Mouse (Mus musculus): ENCODE results near the gene Vdr.
"Not testable (repeated sequence)": the region's sequence is repeated elsewhere in the genome, so short reads cannot be mapped to it uniquely, and the experiment has no call there.

Vdr gene

DNA sequence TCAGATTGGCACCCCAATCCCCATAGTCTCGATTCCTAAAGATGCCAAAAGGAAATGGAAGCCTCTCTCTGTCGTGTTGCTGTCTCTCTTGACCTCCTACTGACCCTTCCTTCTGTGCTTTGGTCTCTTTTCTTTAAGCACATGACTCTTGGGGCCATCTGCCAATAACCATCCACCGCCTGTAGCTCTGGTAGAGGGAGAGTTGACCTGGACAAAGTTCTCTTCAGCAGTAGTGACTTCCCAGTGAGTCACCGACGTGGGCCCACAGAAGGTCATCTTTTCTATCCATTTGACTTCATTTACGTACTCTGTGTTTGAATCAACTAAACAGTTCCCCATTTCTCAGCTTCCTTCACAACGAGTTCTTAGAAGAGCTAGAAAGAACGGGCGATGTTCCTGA, 30.0 kb downstream of the Vdr start:
- no peak for DNase-seq (ENCODE audit: low read depth, low spot score)

DNA sequence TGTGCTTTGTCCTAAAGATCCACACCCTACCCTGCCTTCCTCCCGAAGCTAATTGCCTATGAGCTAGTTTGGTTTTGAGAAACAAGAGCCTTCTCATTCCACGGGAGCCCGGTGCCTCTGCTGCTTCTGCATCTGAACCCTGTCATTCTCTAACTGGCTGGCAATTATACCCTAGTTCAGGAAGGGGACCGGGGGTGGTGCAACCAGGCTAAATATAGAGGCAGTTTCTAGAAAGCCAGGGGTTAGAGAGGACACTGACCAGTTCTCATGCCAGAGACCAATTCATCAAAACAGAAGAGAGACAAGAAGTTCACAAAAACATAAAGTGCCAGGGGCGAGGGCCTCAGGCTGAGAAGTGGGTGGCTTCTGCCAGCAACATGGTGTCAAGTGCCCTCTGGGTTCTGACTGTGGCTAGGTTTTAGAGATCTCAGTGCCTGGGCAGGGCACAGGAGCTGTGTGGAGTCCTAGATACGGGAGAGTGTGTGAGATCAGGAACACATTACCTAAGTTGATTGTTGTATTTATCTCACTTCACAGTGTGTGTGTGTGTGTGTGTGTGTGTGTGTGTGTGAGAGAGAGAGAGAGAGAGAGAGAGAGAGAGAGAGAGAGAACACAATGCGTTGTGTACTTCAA, 31.6 kb downstream of the Vdr start:
- DNase-seq (ENCODE audit: low read depth, low spot score) = no peak

DNA sequence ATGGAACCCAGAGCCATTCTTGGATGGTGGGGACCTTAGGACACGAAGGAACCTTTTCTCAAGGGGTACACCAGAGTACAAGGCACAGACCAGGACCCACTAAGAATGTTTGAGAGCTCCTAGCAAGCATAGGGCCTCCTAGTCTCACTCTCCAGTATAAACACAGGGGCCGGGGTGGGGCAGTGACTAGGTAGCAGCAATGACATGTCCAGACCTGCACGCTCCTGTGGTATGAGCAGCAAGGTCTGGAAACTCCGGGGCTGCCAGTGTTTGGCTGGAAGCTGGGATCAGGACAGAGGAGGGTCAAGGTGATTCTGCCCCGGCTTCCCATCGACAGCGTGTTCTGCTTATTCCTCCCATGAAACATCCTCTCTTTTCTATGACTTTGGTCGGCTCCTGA, 34.6 kb downstream of the Vdr start:
- DNase-seq (ENCODE audit: low read depth, low spot score) = no peak

DNA sequence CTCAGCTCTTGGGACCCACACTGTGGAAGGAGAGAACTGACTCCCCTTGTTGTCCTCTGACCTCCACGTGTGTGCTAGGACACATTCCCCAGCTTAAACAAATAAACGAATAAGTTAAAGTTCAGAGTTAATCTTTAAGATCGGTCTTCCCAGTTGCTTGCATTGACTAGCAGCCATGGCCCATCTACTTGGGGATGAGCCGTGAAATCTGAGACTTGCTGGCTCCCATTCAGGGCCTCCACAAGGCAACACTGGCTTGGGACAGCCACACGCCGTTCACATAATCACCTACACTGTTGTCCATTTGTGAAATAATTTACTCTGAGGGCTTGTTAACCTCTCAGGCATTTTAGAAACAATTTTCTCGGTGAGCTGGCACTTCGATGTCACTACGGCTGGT, 36.7 kb downstream of the Vdr start:
- DNase-seq (ENCODE audit: low read depth, low spot score) = no peak

DNA sequence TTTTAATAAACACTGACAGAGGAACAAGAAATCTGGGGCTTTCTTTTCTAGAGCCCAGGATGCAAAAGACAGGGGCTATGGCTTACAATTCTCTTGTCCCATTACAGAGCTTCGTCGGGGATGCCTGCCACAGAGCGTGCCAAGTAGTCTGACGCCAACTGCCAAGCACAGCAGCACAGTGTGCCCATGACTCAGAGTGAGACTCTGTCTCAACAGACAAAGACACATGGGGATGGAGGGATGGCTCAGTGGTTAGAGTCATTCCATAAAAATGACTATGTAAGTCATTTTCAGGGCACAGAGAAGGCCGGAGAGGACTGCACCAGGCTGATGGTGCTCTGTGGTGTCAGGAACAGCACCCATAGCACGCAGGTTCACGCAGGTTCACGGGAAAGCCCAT, 38.3 kb downstream of the Vdr start:
- DNase-seq (ENCODE audit: low read depth, low spot score) = no peak

DNA sequence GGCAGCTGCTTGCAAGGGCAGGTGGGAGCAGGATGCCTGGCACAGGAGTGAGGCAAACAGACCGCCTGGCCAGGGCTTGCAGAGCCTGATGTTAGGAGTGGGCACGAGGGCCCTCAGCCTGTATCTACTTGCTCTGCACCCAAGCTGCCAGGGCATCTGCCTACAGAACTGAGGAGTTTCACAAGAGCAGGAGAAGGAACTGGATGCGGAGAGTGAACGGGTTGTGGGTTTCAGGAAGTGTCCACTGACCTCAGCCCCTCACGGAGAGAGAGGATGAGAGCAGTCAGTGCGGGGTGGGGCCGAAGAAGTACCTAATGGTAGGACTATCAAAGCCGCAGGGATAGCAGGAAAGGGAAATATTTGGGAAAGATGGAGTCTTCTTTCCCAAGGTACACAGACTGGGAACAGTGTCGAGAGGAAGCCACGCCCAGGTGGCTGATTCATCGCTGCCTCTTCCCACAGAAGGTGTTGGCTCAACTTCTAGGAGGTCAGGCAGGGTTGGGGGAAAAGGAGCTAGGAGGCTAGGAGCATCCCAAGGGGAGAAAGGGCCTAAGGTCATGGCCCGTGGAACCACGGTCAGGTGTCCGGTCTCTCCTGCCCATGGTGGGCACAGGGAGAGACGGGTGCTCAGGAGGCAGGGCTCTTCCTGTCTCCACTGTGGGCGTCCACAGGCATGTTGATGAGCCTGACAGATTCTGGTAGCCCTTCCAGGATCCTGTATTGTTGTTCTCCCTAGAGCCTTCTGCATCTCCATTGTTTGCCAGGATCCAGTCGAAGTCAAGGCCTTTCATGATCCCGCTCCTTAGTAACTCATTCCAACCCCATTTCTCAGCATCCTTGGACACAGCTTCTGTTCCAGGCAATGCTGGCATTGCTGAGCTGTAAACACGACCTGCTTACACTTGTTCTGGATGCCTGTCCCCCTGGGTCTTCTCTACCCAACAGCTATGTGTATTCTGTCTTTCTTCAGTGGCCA, 39.1 kb downstream of the Vdr start:
- DNase-seq (ENCODE audit: low read depth, low spot score) = no peak

DNA sequence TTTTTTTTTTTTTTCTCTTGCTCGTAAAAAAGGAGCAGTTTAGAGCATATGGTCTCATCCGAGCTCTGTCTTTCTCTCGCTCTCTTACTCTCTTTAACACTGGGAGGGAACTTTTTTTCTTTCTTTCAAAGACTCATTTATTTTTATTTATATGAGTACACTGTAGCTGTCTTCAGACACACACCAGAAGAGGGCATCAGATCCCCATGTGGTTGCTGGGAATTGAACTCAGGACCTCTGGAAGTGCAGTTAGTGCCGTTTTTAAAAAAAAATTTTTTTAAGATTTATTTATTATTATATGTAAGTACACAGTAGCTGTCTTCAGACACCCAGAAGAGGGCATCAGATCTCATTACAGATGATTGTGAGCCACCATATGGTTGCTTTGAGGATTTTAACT, 40.3 kb downstream of the Vdr start:
- not testable (repeated sequence) for DNase-seq (ENCODE audit: low read depth, low spot score)

DNA sequence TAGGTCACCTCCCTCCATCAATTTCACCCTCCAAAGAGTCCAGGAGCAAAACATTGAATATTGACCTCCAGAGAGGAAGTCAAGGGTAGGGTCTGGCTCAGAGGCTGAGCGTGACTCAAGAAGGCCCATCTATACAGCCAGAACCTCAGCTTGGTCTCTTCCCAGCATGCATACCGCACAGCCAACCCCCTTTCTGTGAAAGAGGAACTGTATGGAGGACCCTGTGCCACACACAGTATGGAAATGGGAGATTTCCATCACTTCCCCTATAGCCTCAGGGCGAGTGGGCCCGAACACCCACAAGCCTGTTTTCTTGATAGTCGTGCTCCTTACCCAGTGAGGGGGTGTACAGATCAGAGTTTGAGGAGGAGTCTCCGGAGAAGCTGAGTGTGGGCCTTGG, 41.4 kb downstream of the Vdr start:
- DNase-seq (ENCODE audit: low read depth, low spot score) = no peak

DNA sequence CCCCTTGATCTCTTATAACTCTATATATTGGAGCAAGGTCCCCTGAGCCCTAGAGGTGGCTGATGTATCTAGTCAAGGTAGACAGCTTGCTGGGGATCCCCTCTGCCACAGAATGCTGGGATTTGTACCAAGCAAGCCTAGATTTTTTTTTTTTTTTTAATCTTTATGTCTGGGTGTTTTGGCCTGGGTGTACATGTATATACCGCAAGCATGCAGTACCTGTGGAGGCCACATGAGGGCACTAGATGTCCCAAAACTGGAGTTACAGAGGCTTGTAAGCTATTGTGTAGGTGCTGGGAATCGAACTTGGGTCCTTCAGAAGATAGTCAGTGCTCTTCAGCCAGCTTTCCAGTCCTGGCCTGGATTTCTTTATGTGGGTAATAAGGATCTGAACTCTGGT, 44.4 kb downstream of the Vdr start:
- no peak for DNase-seq (ENCODE audit: low read depth, low spot score)

DNA sequence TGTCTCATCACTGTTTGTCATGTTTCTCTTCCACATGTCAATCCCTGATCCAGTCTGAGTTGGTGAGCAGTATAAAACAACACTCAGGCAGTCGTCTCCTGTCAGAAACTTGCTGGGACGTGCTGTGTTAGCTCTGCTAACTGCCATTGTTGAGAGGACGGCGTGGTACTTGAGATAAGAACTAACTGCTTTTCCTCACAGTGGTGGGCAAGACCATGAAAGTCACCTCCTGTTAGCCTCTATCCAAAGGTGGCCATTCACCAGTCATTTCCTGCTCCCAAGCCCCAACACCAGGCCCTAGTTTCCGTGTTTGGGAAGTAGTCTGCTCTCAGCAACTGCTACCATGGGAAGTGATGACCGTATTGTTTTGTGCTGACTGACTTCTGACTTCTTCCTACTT, 45.3 kb downstream of the Vdr start:
- DNase-seq (ENCODE audit: low read depth, low spot score) = no peak

DNA sequence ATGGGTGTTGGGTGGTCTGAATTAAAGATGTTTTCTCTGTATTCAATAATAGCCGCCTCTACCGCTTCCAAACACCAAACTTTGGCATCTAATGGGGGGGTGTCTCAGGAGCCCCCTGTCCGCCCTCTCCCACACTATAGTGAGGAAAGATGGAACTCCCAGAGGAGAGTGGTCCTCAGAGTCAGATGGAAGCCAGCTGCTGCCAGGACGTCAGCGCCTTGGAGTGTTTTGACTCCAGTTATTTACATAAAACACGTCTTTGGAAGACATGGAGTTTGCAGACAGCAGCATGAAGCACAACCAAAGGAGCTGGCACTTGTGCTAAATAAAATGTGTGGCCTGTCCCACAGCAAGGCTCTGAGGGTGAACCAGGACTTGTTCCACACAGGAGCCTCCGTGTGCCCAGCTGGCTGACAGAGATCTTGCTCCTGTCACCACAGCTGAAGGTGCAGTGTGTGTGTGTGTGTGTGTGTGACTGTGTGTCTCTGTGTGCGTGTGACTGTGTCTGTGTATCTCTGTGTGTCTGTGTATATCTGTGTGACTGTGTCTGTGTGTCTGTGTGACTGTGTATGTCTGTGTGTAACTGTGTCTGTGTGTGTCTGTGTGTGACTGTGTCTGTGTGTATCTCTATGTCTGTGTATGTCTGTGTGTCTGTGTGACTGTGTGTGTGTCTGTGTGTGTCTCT, 45.9 kb downstream of the Vdr start:
- no peak for DNase-seq (ENCODE audit: low read depth, low spot score)

DNA sequence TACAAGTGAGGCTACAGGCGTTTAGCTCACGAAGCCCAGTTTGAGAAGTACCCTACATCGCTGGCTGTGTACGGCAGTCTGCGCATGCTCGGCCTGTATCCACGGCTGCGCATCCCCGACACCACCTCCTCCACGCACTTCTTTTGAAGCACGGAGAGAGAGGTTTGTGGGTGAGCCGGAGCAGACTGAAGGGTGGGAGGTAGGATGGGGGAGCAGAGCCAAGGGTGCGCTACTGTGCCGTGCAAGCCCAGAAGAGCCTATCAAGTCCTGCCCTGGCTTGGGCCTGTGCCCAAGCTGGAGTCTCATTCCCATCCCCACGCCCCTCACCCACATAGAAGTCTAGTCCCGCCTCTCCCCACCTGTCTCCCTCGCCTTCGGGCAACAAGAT, 46.9 kb downstream of the Vdr start:
- no peak for DNase-seq (ENCODE audit: low read depth, low spot score)

DNA sequence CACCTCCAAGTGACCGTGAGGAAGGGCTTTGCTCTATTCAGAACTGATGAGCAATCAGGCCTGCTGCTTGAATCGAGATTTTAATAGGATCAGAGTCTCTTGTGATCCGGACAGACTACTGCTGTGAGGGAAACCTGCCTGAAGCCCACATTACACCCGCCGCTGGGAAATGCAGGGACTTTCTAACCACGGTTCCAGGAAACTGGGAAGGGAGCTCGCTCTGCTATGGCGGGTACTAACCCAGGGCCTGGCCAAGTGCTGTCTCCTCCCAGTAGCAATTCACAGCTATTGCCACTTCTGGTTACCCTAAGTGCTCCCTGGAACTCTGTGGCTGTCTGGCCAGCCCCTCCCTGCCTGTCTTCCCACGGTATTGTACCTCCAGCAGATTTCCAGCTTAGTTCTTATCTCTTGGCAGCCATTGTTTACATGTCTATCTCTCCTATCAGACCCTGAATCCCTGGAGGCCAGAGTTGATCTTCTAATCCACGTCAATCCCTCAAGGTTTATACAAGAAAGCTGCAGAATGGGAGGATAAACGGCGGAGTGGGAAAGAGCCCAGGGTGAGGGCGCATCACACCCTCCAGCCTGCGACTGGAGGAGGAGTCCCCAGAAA, 47.4 kb downstream of the Vdr start:
- no peak for DNase-seq (ENCODE audit: low read depth, low spot score)

DNA sequence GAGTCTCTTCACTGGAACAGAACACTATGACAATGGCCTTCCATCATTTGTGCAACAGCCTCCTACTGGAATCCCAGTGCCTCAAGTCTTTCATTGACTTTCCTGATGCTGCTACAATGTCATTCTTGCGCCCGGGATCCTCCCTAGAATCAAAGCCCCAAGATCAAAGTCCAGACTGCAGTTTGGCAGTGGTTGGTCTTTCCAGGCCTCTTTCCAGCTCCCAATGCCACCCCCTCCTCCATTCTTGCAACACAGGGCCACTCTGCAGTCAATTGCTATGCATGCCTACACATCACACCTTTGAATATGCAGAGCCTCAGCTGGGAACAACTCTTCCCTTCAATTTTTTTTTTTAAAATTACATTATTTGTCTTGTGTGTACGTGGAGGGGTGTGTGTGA, 50.1 kb downstream of the Vdr start:
- no peak for DNase-seq (ENCODE audit: low read depth, low spot score)

DNA sequence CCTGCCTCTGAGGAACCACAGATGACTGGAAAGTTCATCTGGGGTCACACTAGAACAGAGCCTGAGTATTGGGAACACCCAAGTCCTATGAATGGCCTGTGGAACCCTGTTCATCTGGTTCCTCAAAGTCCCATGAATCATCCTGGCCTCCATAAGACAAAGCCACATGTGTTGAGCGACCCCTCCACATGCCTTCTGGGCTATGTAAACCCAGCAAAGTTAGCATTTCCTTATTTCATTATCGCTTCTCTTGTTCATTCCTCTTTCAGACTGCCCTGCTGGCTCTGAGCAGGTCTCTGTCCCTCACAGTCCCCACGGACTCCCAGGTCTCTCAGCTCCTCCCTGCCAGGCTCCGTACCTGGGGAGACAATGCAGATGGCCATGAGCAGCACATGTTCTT, 52.0 kb downstream of the Vdr start:
- no peak for DNase-seq (ENCODE audit: low read depth, low spot score)

DNA sequence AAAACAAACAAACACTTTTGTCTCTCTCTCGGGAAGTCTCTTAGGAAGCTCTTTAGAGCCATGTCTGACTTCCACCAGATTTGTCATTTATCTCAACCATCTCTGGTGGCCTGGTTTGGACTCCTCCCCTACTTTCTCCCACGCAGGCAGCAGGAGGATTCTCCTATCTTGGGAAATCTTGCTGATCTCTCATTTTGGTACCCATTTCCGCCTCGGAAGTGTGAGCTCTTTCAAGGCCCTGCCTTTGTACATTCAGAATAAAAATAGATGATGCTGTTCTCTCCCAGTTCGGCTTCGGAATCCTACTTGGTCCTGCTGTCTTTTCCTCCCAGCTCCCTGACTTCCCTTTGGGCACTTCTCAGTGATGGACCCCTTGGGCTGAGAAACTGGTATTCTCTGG, 55.9 kb downstream of the Vdr start:
- no peak for DNase-seq (ENCODE audit: low read depth, low spot score)

DNA sequence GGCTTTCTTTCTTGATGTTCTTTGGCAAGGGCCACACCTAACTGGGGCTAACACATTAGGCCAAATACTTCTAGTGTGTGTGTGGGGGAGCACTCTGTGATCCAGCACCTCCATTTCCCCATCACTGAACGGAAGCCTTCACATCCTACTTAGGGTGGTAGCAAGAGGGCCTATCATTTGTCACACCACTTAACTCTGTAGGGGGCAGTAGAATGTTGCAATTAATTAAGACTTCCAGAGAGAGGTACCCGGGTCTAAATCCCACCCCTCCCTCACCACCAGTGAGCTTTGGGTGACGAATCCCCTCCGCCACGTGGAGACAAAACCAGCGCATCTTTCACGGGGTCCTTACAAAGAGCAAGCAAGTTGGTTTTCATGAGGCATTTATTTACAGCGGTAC, 56.4 kb downstream of the Vdr start:
- no peak for DNase-seq (ENCODE audit: low read depth, low spot score)

DNA sequence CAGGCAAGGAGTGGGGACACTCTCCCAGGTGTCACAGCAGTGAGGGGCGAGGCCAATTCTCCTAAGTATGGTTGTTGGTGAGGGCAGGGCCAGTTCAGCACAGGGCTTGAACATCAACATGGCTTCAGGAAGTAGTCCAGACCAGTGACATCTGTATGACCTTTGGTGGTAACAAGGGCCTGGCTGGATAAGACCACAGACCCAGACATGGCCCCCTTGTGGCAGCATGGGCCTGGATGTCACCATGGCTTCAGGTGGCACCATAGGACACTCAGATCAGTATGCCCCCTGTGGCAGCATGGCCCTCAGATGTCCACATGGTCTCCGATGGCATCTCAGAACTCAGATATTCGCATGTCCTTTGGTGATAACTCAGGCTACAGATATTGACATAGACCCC, 58.1 kb downstream of the Vdr start:
- DNase-seq (ENCODE audit: low read depth, low spot score) = no peak

DNA sequence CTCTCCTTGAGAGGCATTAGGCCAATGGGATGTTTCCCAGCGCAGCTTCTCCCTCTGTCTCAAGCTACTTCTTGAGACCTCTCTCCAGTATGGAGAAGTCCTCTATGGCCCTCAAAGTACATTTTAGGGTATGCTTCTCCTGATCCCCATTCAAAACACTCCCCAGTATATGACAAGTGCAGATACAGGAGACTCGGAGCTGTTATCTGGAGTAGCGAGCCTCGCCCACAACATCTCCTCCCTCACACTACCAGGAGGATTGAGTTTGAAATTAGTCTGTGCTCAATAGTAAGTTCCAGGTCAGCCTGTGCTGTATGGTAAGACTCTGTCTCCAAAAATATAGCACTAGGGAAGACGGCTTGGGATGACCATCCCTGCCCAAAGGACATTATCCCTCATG, 59.4 kb downstream of the Vdr start:
- no peak for DNase-seq (ENCODE audit: low read depth, low spot score)

DNA sequence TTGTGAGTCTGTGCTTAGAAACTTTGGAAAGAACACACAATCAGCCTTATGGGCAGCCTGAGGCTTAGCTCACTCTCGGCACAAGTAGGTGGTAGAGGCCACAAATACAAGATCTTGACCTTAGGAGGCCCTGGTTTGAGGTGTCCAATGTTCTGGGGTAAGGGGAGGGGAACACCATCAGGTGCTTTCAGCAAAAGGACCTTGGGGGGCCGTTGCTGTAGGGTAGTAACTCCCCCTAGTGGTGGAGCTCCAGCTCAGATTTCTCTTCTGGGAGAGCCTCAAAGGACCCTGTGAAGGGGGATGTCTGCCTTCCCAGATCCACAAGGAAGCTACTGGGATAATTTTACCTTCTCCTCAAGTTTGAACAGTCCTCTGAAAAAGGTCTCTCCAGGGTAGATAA, 60.0 kb downstream of the Vdr start:
- DNase-seq (ENCODE audit: low read depth, low spot score) = peak; percentile 39

DNA sequence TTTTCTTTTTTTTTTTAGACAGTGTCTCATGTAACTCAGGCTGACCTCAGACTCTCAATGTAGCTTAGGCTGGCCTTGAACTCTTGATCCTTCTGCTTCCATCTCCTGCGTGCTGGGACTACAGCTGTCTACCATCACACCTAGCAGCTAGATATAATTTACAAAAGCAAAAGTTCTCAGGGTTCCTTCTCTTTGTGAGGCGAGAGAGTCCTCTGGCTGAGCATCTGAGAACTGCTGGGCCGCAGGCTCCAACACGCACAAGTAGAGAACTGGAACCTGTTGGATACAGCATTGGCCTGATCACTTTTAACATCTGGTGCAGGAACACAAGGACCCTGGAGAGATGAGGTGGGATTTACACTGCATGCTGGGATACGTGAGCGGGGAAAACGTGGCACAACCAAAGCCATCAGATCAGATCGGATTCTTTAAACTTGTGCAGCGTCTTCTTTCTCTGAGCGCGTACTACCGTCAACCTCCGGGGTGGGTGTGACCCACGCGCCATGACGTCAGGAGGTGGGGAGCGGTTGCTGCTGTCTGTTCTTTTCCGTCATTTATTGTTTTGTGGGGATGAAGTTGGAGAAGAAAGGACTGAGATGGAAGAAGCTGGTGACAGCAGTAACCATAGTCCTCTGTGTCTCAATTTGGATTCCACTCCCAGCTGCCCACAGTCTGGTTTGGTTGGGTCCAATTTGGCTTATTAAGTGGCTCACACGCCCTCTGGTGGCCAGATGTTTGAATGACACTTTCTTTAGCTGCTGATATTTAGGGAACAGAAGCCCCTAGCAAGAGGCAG, 61.1 kb downstream of the Vdr start:
- peak; percentile 92 for DNase-seq (ENCODE audit: low read depth, low spot score)
